Mouse (Mus musculus): Measurements from ENCODE around the gene Mgat3.
A peak's percentile ranks its signal among the peaks of the same experiment; 100 is the strongest.

The Mgat3 gene

GRCm38 (mm10) chr15:80152663-80153062 lies 20.9 kb upstream of the Mgat3 start:
- no peak for DNase-seq

- no peak for DNase-seq
Measured at GRCm38 (mm10) chr15:80153757-80154156, 19.8 kb upstream of the Mgat3 start.

GRCm38 (mm10) chr15:80155707-80156106 lies 17.8 kb upstream of the Mgat3 start:
- DNase-seq = no peak

- peak; percentile 54 for DNase-seq
Measured at GRCm38 (mm10) chr15:80157197-80157943, 16.2 kb upstream of the Mgat3 start.

- no peak for DNase-seq
Measured at GRCm38 (mm10) chr15:80158001-80158706, 15.4 kb upstream of the Mgat3 start.

- DNase-seq = no peak
Measured at GRCm38 (mm10) chr15:80158707-80159090, 14.8 kb upstream of the Mgat3 start.

- no peak for DNase-seq
Measured at GRCm38 (mm10) chr15:80159286-80159901, 14.1 kb upstream of the Mgat3 start.

GRCm38 (mm10) chr15:80160223-80160622 lies 13.3 kb upstream of the Mgat3 start:
- no peak for DNase-seq

- peak; percentile 74 for DNase-seq
Measured at GRCm38 (mm10) chr15:80160726-80161125, 12.8 kb upstream of the Mgat3 start.

- peak; percentile 63 for DNase-seq
Measured at GRCm38 (mm10) chr15:80161199-80161598, 12.3 kb upstream of the Mgat3 start.

GRCm38 (mm10) chr15:80162401-80162964 lies 11.0 kb upstream of the Mgat3 start:
- peak; percentile 72 for DNase-seq

- DNase-seq = peak; percentile 99
Measured at GRCm38 (mm10) chr15:80163274-80163673, 10.2 kb upstream of the Mgat3 start.

- no peak for DNase-seq
Measured at GRCm38 (mm10) chr15:80163716-80164115, 9.8 kb upstream of the Mgat3 start.

GRCm38 (mm10) chr15:80165396-80165795 lies 8.1 kb upstream of the Mgat3 start:
- DNase-seq = peak; percentile 92

GRCm38 (mm10) chr15:80169484-80169883 lies 4.0 kb upstream of the Mgat3 start:
- no peak for DNase-seq

- peak; percentile 73 for DNase-seq
Measured at GRCm38 (mm10) chr15:80170357-80170756, 3.2 kb upstream of the Mgat3 start.

- DNase-seq = no peak
Measured at GRCm38 (mm10) chr15:80171286-80171685, 2.2 kb upstream of the Mgat3 start.

GRCm38 (mm10) chr15:80171791-80172190 lies 1.7 kb upstream of the Mgat3 start:
- DNase-seq = peak; percentile 48

- peak; percentile 79 for DNase-seq
Measured at GRCm38 (mm10) chr15:80173781-80174597, 468 bp downstream of the Mgat3 start.

GRCm38 (mm10) chr15:80174598-80174875 lies 1.0 kb downstream of the Mgat3 start:
- peak; percentile 77 for DNase-seq

- peak; percentile 84 for DNase-seq
Measured at GRCm38 (mm10) chr15:80175316-80175715, 1.8 kb downstream of the Mgat3 start.

GRCm38 (mm10) chr15:80175756-80176155 lies 2.2 kb downstream of the Mgat3 start:
- peak; percentile 55 for DNase-seq

GRCm38 (mm10) chr15:80181561-80181960 lies 8.0 kb downstream of the Mgat3 start:
- DNase-seq = no peak
